28 mouse cellular contexts compared by ENCODE assay signal in genomic region chr2:164072109-164072508, GRCm38 (mm10). TPM values are rescaled to one million over a fixed set of nuclear protein-coding genes. Genes with fewer than 3 reads are reported as not detected.
DNase-seq lines count a peak whose midpoint lies in the region; ATAC-seq and TF ChIP-seq lines count a peak whose summit lies in the region.
"Had no signal": no experiment of that assay in that cellular context is flagged by ENCODE, and none has a peak within 500 bp of the region (broad histone marks: within the 10 kb centered on the region; RNA-seq: fewer than 3 reads in every experiment).

No protein-coding gene starts in this region.

- WGBS in limb, embryonic 12.5 days, result 28% methylated on average over 2 of the region's 2 CpGs

- TF ChIP-seq POLR2A in testis, adult 2 months (IDR thresholded peaks at IDR 0.05; ENCODE audit: control insufficient read depth, low read depth, low read length), result no peak

- peak overlapping the region; percentile 44 for H3K27ac ChIP-seq in testis, adult 2 months (ENCODE audit: control insufficient read depth, insufficient read depth, low read depth, low read length)
- H3K27ac ChIP-seq in limb, embryonic 12.5 days, result peak overlapping the region; percentile 90
- H3K27ac ChIP-seq: midbrain, embryonic 12.5 days had no signal

- H3K9me3 ChIP-seq in limb, embryonic 12.5 days, result no peaks in the 10 kb centered on the region
- H3K9me3 ChIP-seq: embryonic facial prominence, embryonic 12.5 days; hindbrain, embryonic 10.5 days; hindbrain, embryonic 15.5 days; lung, embryonic 15.5 days; midbrain, embryonic 12.5 days; neural tube, embryonic 15.5 days; stomach, embryonic 15.5 days had no signal

- H3K4me1 ChIP-seq in testis, adult 2 months (ENCODE audit: control insufficient read depth, insufficient read depth, low read length), result peaks cover 9% of the 10 kb centered on the region
- H3K4me1 ChIP-seq in limb, embryonic 12.5 days (replicated peaks), result peaks cover 42% of the 10 kb centered on the region

- DNase-seq in cerebellum, adult 9-11 months, result peak; percentile 50
- no peak for DNase-seq in cerebellum, postnatal 36 days
- no peak for DNase-seq in testis, postnatal 10 days (ENCODE audit: low spot score)
- no peak for DNase-seq in layer of hippocampus, adult 11-12 months (ENCODE audit: low spot score)
- no peak for DNase-seq in layer of hippocampus, postnatal 36 days
- DNase-seq: adrenal gland, adult 2 months; adrenal gland, postnatal 36 days; cerebellum, adult 8-10 months; embryo, embryonic 11 days; heart, postnatal 14 days; kidney, adult 11 months; right cerebral cortex, postnatal 25 days; thymus, adult 18-20 months; thymus, postnatal 25 days had no signal

- no peaks in the 10 kb centered on the region for H3K27me3 ChIP-seq in testis, adult 2 months (ENCODE audit: control insufficient read depth, insufficient read depth, low read length)
- no peaks in the 10 kb centered on the region for H3K27me3 ChIP-seq in limb, embryonic 12.5 days
- H3K27me3 ChIP-seq: embryonic facial prominence, embryonic 12.5 days; hindbrain, embryonic 15.5 days; lung, embryonic 15.5 days; midbrain, embryonic 12.5 days; neural tube, embryonic 15.5 days; stomach, embryonic 15.5 days had no signal

- H3K9ac ChIP-seq in limb, embryonic 12.5 days (replicated peaks), result no peak overlapping the region
- H3K9ac ChIP-seq: embryonic facial prominence, embryonic 12.5 days; hindbrain, embryonic 15.5 days; lung, embryonic 15.5 days; midbrain, embryonic 12.5 days; neural tube, embryonic 15.5 days; stomach, embryonic 15.5 days had no signal

- no peaks in the 10 kb centered on the region; the same call in 1 of the 2 replicates for H3K36me3 ChIP-seq in testis, adult 2 months (ENCODE audit: control insufficient read depth, insufficient read depth, low read length)
- 0 out of 2 replicates have a peak, but pooled peaks cover 1% of the 10 kb centered on the region for H3K36me3 ChIP-seq in limb, embryonic 12.5 days
- H3K36me3 ChIP-seq: embryonic facial prominence, embryonic 12.5 days; hindbrain, embryonic 15.5 days; lung, embryonic 15.5 days; neural tube, embryonic 15.5 days; stomach, embryonic 15.5 days had no signal

- no peak for TF ChIP-seq CTCF in testis, adult 2 months (IDR thresholded peaks at IDR 0.05; ENCODE audit: control insufficient read depth, insufficient read depth, insufficient replicate concordance, low read depth, low read length)

- peak overlapping the region; percentile 73 for H3K4me3 ChIP-seq in testis, adult 2 months (ENCODE audit: control insufficient read depth, low read depth, low read length)
- H3K4me3 ChIP-seq in limb, embryonic 12.5 days (replicated peaks), result no peak overlapping the region
- H3K4me3 ChIP-seq: embryonic facial prominence, embryonic 12.5 days; layer of hippocampus, adult 2 months; lung, embryonic 15.5 days; midbrain, embryonic 12.5 days; stomach, embryonic 15.5 days had no signal

- no peak for ATAC-seq in limb, embryonic 12.5 days (ENCODE audit: insufficient number of reproducible peaks, insufficient read depth, low FRiP score, low TSS enrichment, low read depth)
- ATAC-seq: activated CD4-positive, CD25-positive, alpha-beta regulatory T cell, adult 4 months; forebrain, embryonic 14.5 days; inflammation-experienced regulatory T-cells, adult 6 months had no signal

- H3K4me2 ChIP-seq in limb, embryonic 12.5 days, result no peak overlapping the region

RNA-seq across cellular contexts. Expression of gene Tomm34, which starts 1.1 kb away (rescaled TPM):
- 44.1 and 48.8 TPM in 2 replicates for polyA plus RNA-seq in testis, adult 2 months (2012; rRNA removed)
- polyA plus RNA-seq in limb, embryonic 12.5 days (2016; fragmentation: Nextera tagmentation; extraction: Ambion mirVana), result 53.6 and 53.7 TPM in 2 replicates
- 100 to 1,000 TPM in 1 of 2 experiments, 10 to 100 TPM in 1; 99.4 to 114 TPM for total RNA-seq in layer of hippocampus, postnatal 36 days (2021)

RNA-seq across cellular contexts. Expression of gene Stk4, which starts 2.0 kb away (rescaled TPM):
- polyA plus RNA-seq in testis, adult 2 months (2012; rRNA removed), result 14.7 and 14.8 TPM in 2 replicates
- 28.2 and 29.6 TPM in 2 replicates for polyA plus RNA-seq in limb, embryonic 12.5 days (2016; fragmentation: Nextera tagmentation; extraction: Ambion mirVana)
- 10 to 100 TPM; 50.4 to 51.2 TPM for total RNA-seq in layer of hippocampus, postnatal 36 days (2021)

RNA-seq across cellular contexts. Expression of gene Pabpc1l, which starts 46.9 kb away (rescaled TPM):
- polyA plus RNA-seq in testis, adult 2 months (2012; rRNA removed), result 10.6 and 10.7 TPM in 2 replicates
- polyA plus RNA-seq in limb, embryonic 12.5 days (2016; fragmentation: Nextera tagmentation; extraction: Ambion mirVana), result 3.1 and 3.7 TPM in 2 replicates
- under 1 TPM in 1 of 2 experiments, not detected in 1; 0.37 TPM for total RNA-seq in layer of hippocampus, postnatal 36 days (2021)
- total RNA-seq: monocyte, adult 5-6 weeks had no signal
